Mouse (Mus musculus) 416B (cell line): ENCODE data around the gene Gm14410.
"Not testable (repeated sequence)": the region's sequence is repeated elsewhere in the genome, so short reads cannot be mapped to it uniquely, and the experiment has no call there.

Experiments
- DNase-seq: peaks from one replicate; pipeline ENCODE4 v3.0.0; 2011; ENCODE audit warnings: low read depth

The Gm14410 gene

GRCm38 (mm10) chr2:177206341-177206740, at the start of gene Gm14410:
TSS of gene Gm14410 (minus strand) at chr2:177206421.
- DNase-seq, result not testable (repeated sequence)

- DNase-seq, result not testable (repeated sequence)
These were observed 41.2 kb upstream of the Gm14410 start for GRCm38 (mm10) chr2:177247449-177247848.

- not testable (repeated sequence) for DNase-seq
These were observed 24.2 kb upstream of the Gm14410 start for GRCm38 (mm10) chr2:177230461-177230860.

- DNase-seq, result peak; percentile 9
These were observed 33.5 kb downstream of the Gm14410 start for GRCm38 (mm10) chr2:177172749-177173148.
